Mouse (Mus musculus) stomach, embryonic 14.5 days (tissue): ENCODE results near the gene Cfap44. TPM values are rescaled to one million over a fixed set of nuclear protein-coding genes. Genes with fewer than 3 reads are reported as not detected.

Experiments
- ATAC-seq: fragments of 200-750 bp; cut with Nextera tagmentation; 2 replicates; pipeline ENCODE4 v1.8.0; 2017; ENCODE audit warnings: low read depth, moderate TSS enrichment; ENCODE audit not compliant: insufficient number of reproducible peaks, insufficient read depth, low FRiP score
- H3K27ac ChIP-seq: fragments of 300-500 bp; sonication (generic); 2 replicates; pipeline ENCODE4 v1.5.1; 2014; ENCODE audit warnings: mild to moderate bottlenecking, low read length, moderate library complexity, mixed read lengths
- H3K27me3 ChIP-seq: fragments of 300-500 bp; sonication (generic); 2 replicates; pipeline ENCODE4 v1.6.1; 2014; ENCODE audit warnings: low read length, control low read depth, mixed read lengths; ENCODE audit not compliant: control insufficient read depth, insufficient read depth
- H3K36me3 ChIP-seq: fragments of 300-500 bp; sonication (generic); 2 replicates; pipeline ENCODE4 v1.6.1; 2014; ENCODE audit warnings: mild to moderate bottlenecking, control low read depth, low read length, moderate library complexity, mixed read lengths; ENCODE audit not compliant: control insufficient read depth, insufficient read depth
- H3K4me1 ChIP-seq: fragments of 300-500 bp; sonication (generic); 2 replicates; pipeline ENCODE4 v1.6.1; 2014; ENCODE audit warnings: low read length, control low read depth, mixed read lengths; ENCODE audit not compliant: control insufficient read depth, insufficient read depth
- H3K4me2 ChIP-seq: fragments of 300-500 bp; sonication (generic); replicated peaks from 2 replicates; pipeline ENCODE4 v1.6.1; 2014; ENCODE audit warnings: low read depth, low read length, control low read depth
- H3K4me3 ChIP-seq: fragments of 300-500 bp; sonication (generic); 2 replicates; pipeline ENCODE4 v1.5.1; 2014; ENCODE audit warnings: low read depth, low read length, control low read depth
- H3K9ac ChIP-seq: fragments of 300-500 bp; sonication (generic); replicated peaks from 2 replicates; pipeline ENCODE4 v1.6.1; 2014; ENCODE audit warnings: low read depth, mild to moderate bottlenecking, control low read depth, low read length, moderate library complexity, mixed read lengths
- H3K9me3 ChIP-seq: fragments of 300-500 bp; sonication (generic); 2 replicates; pipeline ENCODE4 v1.6.1; 2016; ENCODE audit warnings: low read depth, low read length, control low read depth; ENCODE audit not compliant: control insufficient read depth
- WGBS: fragments of 180-500 bp; shearing (Covaris S2); extraction: QIAGEN DNeasy Blood & Tissue Kit; methylation state at CpG from one replicate; pipeline ENCODE4 v1.1.7; 2014; 5-methylcytosine and 5-hydroxymethylcytosine counted together
- polyA plus RNA-seq: library from polyadenylated mRNA; unstranded; fragments of >200 nt; fragmentation: Nextera tagmentation; extraction: Ambion mirVana; gene quantifications from 2 replicates; pipeline ENCODE4 v1.2.1, GENCODE M21; 2014

The Cfap44 gene
- polyA plus RNA-seq, 1 experiment from 2014 or later = 0.25 TPM

GRCm38 (mm10) chr16:44457858-44458257, 63.3 kb downstream of the Cfap44 start:
- H3K9me3 ChIP-seq = no peaks in the 10 kb centered on the region
- H3K4me3 ChIP-seq = no peak overlapping the region
- ATAC-seq = no peak
- no peaks in the 10 kb centered on the region for H3K4me1 ChIP-seq
- H3K36me3 ChIP-seq = no peaks in the 10 kb centered on the region
- no peak overlapping the region for H3K4me2 ChIP-seq
- no peak overlapping the region for H3K27ac ChIP-seq
- no peak overlapping the region for H3K9ac ChIP-seq
- H3K27me3 ChIP-seq = no peaks in the 10 kb centered on the region
- 93% methylated on average over 2 of the region's 2 CpGs for WGBS

GRCm38 (mm10) chr16:44458826-44459225, 64.2 kb downstream of the Cfap44 start:
- no peak overlapping the region for H3K4me3 ChIP-seq
- H3K36me3 ChIP-seq = no peaks in the 10 kb centered on the region

GRCm38 (mm10) chr16:44460922-44461321, 66.3 kb downstream of the Cfap44 start:
- Histone ChIP-seq H3K9me3 (no peaks in the 10 kb centered on the region), H3K36me3 (no peaks in the 10 kb centered on the region), H3K27me3 (no peaks in the 10 kb centered on the region), H3K4me1 (no peaks in the 10 kb centered on the region), H3K4me2 (no peak overlapping the region), H3K9ac (no peak overlapping the region), H3K27ac (no peak overlapping the region), H3K4me3 (no peak overlapping the region)
- no peak for ATAC-seq
- 64% methylated on average over 5 of the region's 5 CpGs for WGBS

More at GRCm38 (mm10) chr16:44458826-44459225, 64.2 kb downstream of the Cfap44 start:
- H3K4me2 ChIP-seq = no peak overlapping the region
- 90% methylated on average over 2 of the region's 2 CpGs for WGBS
- H3K9me3 ChIP-seq = no peaks in the 10 kb centered on the region
- no peaks in the 10 kb centered on the region for H3K27me3 ChIP-seq
- H3K4me1 ChIP-seq = no peaks in the 10 kb centered on the region
- H3K9ac ChIP-seq = no peak overlapping the region
- no peak for ATAC-seq
- H3K27ac ChIP-seq = no peak overlapping the region

GRCm38 (mm10) chr16:44475281-44475680, 80.7 kb downstream of the Cfap44 start:
- Histone ChIP-seq H3K4me3 (no peak overlapping the region), H3K36me3 (no peaks in the 10 kb centered on the region), H3K4me1 (no peaks in the 10 kb centered on the region), H3K4me2 (no peak overlapping the region), H3K9me3 (no peaks in the 10 kb centered on the region), H3K9ac (no peak overlapping the region), H3K27ac (no peak overlapping the region), H3K27me3 (no peaks in the 10 kb centered on the region)
- 78% methylated on average over 14 of the region's 14 CpGs for WGBS
- no peak for ATAC-seq

- H3K4me3 ChIP-seq = no peak overlapping the region
- H3K9me3 ChIP-seq = no peaks in the 10 kb centered on the region
- no peak overlapping the region for H3K9ac ChIP-seq
- no peaks in the 10 kb centered on the region for H3K36me3 ChIP-seq
- H3K4me1 ChIP-seq = no peaks in the 10 kb centered on the region
- no peak overlapping the region for H3K4me2 ChIP-seq
- H3K27ac ChIP-seq = no peak overlapping the region
- WGBS = 83% methylated on average over 11 of the region's 11 CpGs
- 0 out of 2 replicates have a peak, but pooled peaks have one; percentile 23 for ATAC-seq
- H3K27me3 ChIP-seq = no peaks in the 10 kb centered on the region
These were observed 81.2 kb downstream of the Cfap44 start for GRCm38 (mm10) chr16:44475682-44476375.

GRCm38 (mm10) chr16:44478767-44479166, 84.2 kb downstream of the Cfap44 start:
- H3K36me3 ChIP-seq = no peaks in the 10 kb centered on the region
- 33% methylated on average over 18 of the region's 18 CpGs for WGBS
- no peak overlapping the region for H3K27ac ChIP-seq
- ATAC-seq = no peak; the same call in 1 of the 2 replicates
- H3K4me2 ChIP-seq = no peak overlapping the region
- H3K27me3 ChIP-seq = no peaks in the 10 kb centered on the region
- no peak overlapping the region for H3K9ac ChIP-seq
- peaks cover 6% of the 10 kb centered on the region; the same call in 1 of the 2 replicates for H3K4me1 ChIP-seq
- no peaks in the 10 kb centered on the region for H3K9me3 ChIP-seq
- no peak overlapping the region for H3K4me3 ChIP-seq

- ATAC-seq = no peak
- no peaks in the 10 kb centered on the region for H3K27me3 ChIP-seq
- H3K9me3 ChIP-seq = no peaks in the 10 kb centered on the region
- peaks cover 6% of the 10 kb centered on the region; the same call in 1 of the 2 replicates for H3K4me1 ChIP-seq
- whole genome bisulfite sequencing = 90% methylated on average over 14 of the region's 14 CpGs
- no peak overlapping the region for H3K27ac ChIP-seq
- H3K4me3 ChIP-seq = no peak overlapping the region
- no peak overlapping the region for H3K9ac ChIP-seq
- no peaks in the 10 kb centered on the region for H3K36me3 ChIP-seq
- no peak overlapping the region for H3K4me2 ChIP-seq
These were observed 85.3 kb downstream of the Cfap44 start for GRCm38 (mm10) chr16:44479852-44480251.

GRCm38 (mm10) chr16:44480616-44481015, 86.0 kb downstream of the Cfap44 start:
- Histone ChIP-seq H3K4me3 (no peak overlapping the region), H3K9ac (no peak overlapping the region), H3K36me3 (peaks cover 2% of the 10 kb centered on the region; the same call in 1 of the 2 replicates), H3K27ac (no peak overlapping the region), H3K4me2 (no peak overlapping the region), H3K4me1 (peaks cover 6% of the 10 kb centered on the region; the same call in 1 of the 2 replicates), H3K27me3 (no peaks in the 10 kb centered on the region), H3K9me3 (no peaks in the 10 kb centered on the region)
- 33% methylated on average over 7 of the region's 7 CpGs for WGBS
- peak; percentile 12; the same call in 1 of the 2 replicates for ATAC-seq
